Mouse (Mus musculus) adipocyte (in vitro differentiated cells): ENCODE data around the gene Fkbp2.

Source experiments
- DNase-seq: peaks from one replicate; pipeline ENCODE4 v3.0.0-alpha.2; 2016; ENCODE audit warnings: low spot score

Gene Fkbp2

GRCm38 (mm10) chr19:6971644-6972043, 8.7 kb downstream of the Fkbp2 start:
- no peak for DNase-seq

GRCm38 (mm10) chr19:6970460-6971085, 9.7 kb downstream of the Fkbp2 start:
- DNase-seq = no peak

GRCm38 (mm10) chr19:6969665-6970381, 10.5 kb downstream of the Fkbp2 start:
- DNase-seq = peak; percentile 81

- peak; percentile 43 for DNase-seq
Observed at GRCm38 (mm10) chr19:6969291-6969664, 11.0 kb downstream of the Fkbp2 start.

- DNase-seq = peak; percentile 72
Observed at GRCm38 (mm10) chr19:6968491-6969271, 11.6 kb downstream of the Fkbp2 start.

GRCm38 (mm10) chr19:6956461-6956860, 23.8 kb downstream of the Fkbp2 start:
- DNase-seq = no peak

GRCm38 (mm10) chr19:6955424-6955823, 24.9 kb downstream of the Fkbp2 start:
- no peak for DNase-seq

GRCm38 (mm10) chr19:6954046-6954445, 26.3 kb downstream of the Fkbp2 start:
- DNase-seq = no peak

GRCm38 (mm10) chr19:6952712-6953037, 27.6 kb downstream of the Fkbp2 start:
- DNase-seq = no peak

- peak; percentile 97 for DNase-seq
Observed at GRCm38 (mm10) chr19:6951994-6952711, 28.1 kb downstream of the Fkbp2 start.

- peak; percentile 98 for DNase-seq
Observed at GRCm38 (mm10) chr19:6951381-6951968, 28.8 kb downstream of the Fkbp2 start.

- DNase-seq = peak; percentile 75
Observed at GRCm38 (mm10) chr19:6950613-6951153, 29.6 kb downstream of the Fkbp2 start.

- DNase-seq = no peak
Observed at GRCm38 (mm10) chr19:6949951-6950350, 30.4 kb downstream of the Fkbp2 start.

- no peak for DNase-seq
Observed at GRCm38 (mm10) chr19:6949532-6949931, 30.8 kb downstream of the Fkbp2 start.

GRCm38 (mm10) chr19:6948186-6948585, 32.1 kb downstream of the Fkbp2 start:
- DNase-seq = no peak

GRCm38 (mm10) chr19:6947742-6948141, 32.6 kb downstream of the Fkbp2 start:
- DNase-seq = no peak

- no peak for DNase-seq
Observed at GRCm38 (mm10) chr19:6943709-6944108, 36.6 kb downstream of the Fkbp2 start.

- no peak for DNase-seq
Observed at GRCm38 (mm10) chr19:6942764-6943163, 37.5 kb downstream of the Fkbp2 start.

GRCm38 (mm10) chr19:6942249-6942691, 38.0 kb downstream of the Fkbp2 start, which contains the start of gene Gpr137:
Gene Gpr137 (minus strand): TSS chr19:6942480.
- peak; percentile 96 for DNase-seq

- DNase-seq = peak; percentile 96
Observed at GRCm38 (mm10) chr19:6941372-6942248, 38.7 kb downstream of the Fkbp2 start, which contains the start of gene Bad. Gene Bad (plus strand): TSS chr19:6941861.
